Mouse (Mus musculus): ENCODE results near the gene Elobl. TPM values are rescaled to one million over a fixed set of nuclear protein-coding genes. Genes with fewer than 3 reads are reported as not detected.
A peak's percentile ranks its signal among the peaks of the same experiment; 100 is the strongest.

The Elobl gene
- polyA plus RNA-seq (2016; fragmentation: Nextera tagmentation; extraction: Ambion mirVana): not detected in 2 replicates

GRCm38 (mm10) chr11:88966881-88967361, at the start of gene Elobl:
Gene Elobl, minus strand, starts transcription at chr11:88966931.
- Histone ChIP-seq H3K4me2 (no peak within 1 kb of the TSS), H3K9ac (no peak within 1 kb of the TSS), H3K27ac (ENCODE audit: poor library complexity, severe bottlenecking) (no peak within 1 kb of the TSS), H3K9me3 (replicated peaks) (no peaks in the 10 kb centered on the region), H3K4me1 (replicated peaks) (no peaks in the 10 kb centered on the region), H3K27me3 (replicated peaks) (no peaks in the 10 kb centered on the region), H3K4me3 (no peak within 1 kb of the TSS), H3K36me3 (no peaks in the 10 kb centered on the region)
- ATAC-seq (ENCODE audit: insufficient number of reproducible peaks, low FRiP score): no peak
- 77% methylated on average over 2 of the region's 3 CpGs for WGBS

GRCm38 (mm10) chr11:89012241-89012640, 45.5 kb upstream of the Elobl start:
- Histone ChIP-seq H3K4me3 (no peak overlapping the region), H3K4me1 (replicated peaks) (peaks cover under 1% of the 10 kb centered on the region; the same call in 1 of the 2 replicates), H3K36me3 (peaks cover 93% of the 10 kb centered on the region), H3K9me3 (replicated peaks) (0 out of 2 replicates have a peak, but pooled peaks cover 3% of the 10 kb centered on the region), H3K27ac (ENCODE audit: poor library complexity, severe bottlenecking) (no peak overlapping the region), H3K9ac (no peak overlapping the region), H3K4me2 (no peak overlapping the region), H3K27me3 (replicated peaks) (no peaks in the 10 kb centered on the region)
- ATAC-seq (ENCODE audit: insufficient number of reproducible peaks, low FRiP score): no peak
- WGBS: 88% methylated on average over 5 of the region's 5 CpGs

DNA sequence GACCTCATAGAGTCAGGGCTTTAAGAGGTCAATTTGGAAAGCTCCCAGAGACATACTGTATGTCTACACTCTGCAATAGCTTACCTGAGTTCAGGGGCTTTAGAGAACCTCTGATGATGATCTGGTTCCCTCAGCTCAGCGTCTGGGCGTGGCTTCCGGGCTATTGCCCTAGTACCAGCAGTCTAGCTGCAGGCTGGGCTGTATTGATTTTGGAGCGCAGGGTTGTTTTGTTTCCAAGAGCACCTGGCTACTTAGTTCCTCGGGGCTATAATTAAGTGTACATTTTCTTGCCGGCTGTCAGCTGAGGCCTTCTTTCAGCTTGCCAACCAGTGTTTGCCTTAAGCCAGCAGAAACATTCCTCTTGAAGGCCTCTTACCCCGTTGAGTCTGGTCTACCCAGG, 42.8 kb upstream of the Elobl start:
- 0 out of 2 replicates have a peak, but pooled peaks cover 3% of the 10 kb centered on the region for H3K9me3 ChIP-seq (replicated peaks)
- no peaks in the 10 kb centered on the region for H3K4me1 ChIP-seq (replicated peaks)
- no peak overlapping the region for H3K4me3 ChIP-seq
- no peak for ATAC-seq (ENCODE audit: insufficient number of reproducible peaks, low FRiP score)
- no peak overlapping the region for H3K27ac ChIP-seq (ENCODE audit: poor library complexity, severe bottlenecking)
- H3K4me2 ChIP-seq: no peak overlapping the region
- H3K36me3 ChIP-seq: peaks cover 92% of the 10 kb centered on the region
- 0 out of 2 replicates have a peak overlapping the region, but pooled peaks have one; percentile 25 for H3K9ac ChIP-seq
- WGBS: 85% methylated on average over 7 of the region's 7 CpGs
- no peaks in the 10 kb centered on the region for H3K27me3 ChIP-seq (replicated peaks)

DNA sequence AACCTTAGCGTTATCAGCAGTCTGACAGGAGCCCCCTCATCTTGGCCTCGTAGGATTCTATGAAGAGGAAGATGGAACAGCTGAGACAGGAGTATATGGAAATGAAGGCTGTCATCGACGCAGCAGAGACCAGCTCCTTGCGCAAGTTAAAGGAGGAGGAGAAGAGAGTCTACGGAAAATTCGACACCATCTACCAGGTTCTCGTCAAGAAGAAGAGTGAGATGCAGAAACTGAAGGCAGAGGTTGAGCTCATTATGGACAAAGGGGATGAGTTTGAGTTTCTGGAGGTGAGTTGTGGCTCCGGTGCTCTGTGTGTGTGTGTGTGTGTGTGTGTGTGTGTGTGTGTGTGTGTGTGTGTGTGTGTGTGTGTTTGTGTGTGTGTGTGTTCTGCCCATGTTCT, 42.3 kb upstream of the Elobl start:
- no peak for ATAC-seq (ENCODE audit: insufficient number of reproducible peaks, low FRiP score)
- Histone ChIP-seq H3K9me3 (replicated peaks) (0 out of 2 replicates have a peak, but pooled peaks cover 3% of the 10 kb centered on the region), H3K4me2 (no peak overlapping the region), H3K4me1 (replicated peaks) (no peaks in the 10 kb centered on the region), H3K27me3 (replicated peaks) (no peaks in the 10 kb centered on the region), H3K4me3 (no peak overlapping the region), H3K9ac (no peak overlapping the region), H3K36me3 (peaks cover 89% of the 10 kb centered on the region), H3K27ac (ENCODE audit: poor library complexity, severe bottlenecking) (no peak overlapping the region)
- WGBS: 83% methylated on average over 9 of the region's 9 CpGs

GRCm38 (mm10) chr11:89007582-89007981, 40.9 kb upstream of the Elobl start:
- peaks cover 74% of the 10 kb centered on the region for H3K36me3 ChIP-seq
- H3K9ac ChIP-seq: no peak overlapping the region
- WGBS: 90% methylated on average over 3 of the region's 3 CpGs
- H3K9me3 ChIP-seq (replicated peaks): 0 out of 2 replicates have a peak, but pooled peaks cover 3% of the 10 kb centered on the region
- no peak overlapping the region for H3K27ac ChIP-seq (ENCODE audit: poor library complexity, severe bottlenecking)
- H3K4me2 ChIP-seq: no peak overlapping the region
- H3K4me3 ChIP-seq: no peak overlapping the region
- peaks cover 12% of the 10 kb centered on the region for H3K4me1 ChIP-seq (replicated peaks)
- no peak for ATAC-seq (ENCODE audit: insufficient number of reproducible peaks, low FRiP score)
- H3K27me3 ChIP-seq (replicated peaks): no peaks in the 10 kb centered on the region

DNA sequence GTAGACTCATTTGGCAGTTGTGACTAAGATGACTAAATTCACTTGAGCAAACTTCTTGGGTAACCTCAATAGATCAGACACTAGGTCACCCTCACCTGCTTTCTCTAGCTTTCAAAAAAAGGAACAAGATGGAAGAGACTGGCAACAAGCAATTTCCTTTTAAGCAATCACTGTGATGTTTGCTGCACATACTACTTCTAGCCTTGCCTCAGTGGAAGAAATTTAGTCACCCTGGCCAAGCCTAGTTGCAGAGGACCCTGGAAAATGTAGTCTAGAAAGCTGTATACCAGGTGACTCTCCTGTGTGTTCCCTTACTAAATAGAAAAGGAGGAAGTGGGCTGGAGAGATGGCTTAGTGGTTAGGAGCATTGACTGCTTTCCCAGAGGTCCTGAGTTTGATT, 39.7 kb upstream of the Elobl start:
- H3K9me3 ChIP-seq (replicated peaks): no peaks in the 10 kb centered on the region
- H3K4me2 ChIP-seq: no peak overlapping the region
- H3K4me1 ChIP-seq (replicated peaks): peaks cover 20% of the 10 kb centered on the region
- no peak for ATAC-seq (ENCODE audit: insufficient number of reproducible peaks, low FRiP score)
- no peaks in the 10 kb centered on the region for H3K27me3 ChIP-seq (replicated peaks)
- H3K27ac ChIP-seq (ENCODE audit: poor library complexity, severe bottlenecking): no peak overlapping the region
- H3K9ac ChIP-seq: no peak overlapping the region
- no peak overlapping the region for H3K4me3 ChIP-seq
- peaks cover 62% of the 10 kb centered on the region for H3K36me3 ChIP-seq

GRCm38 (mm10) chr11:89005473-89005872, 38.7 kb upstream of the Elobl start:
- no peaks in the 10 kb centered on the region for H3K27me3 ChIP-seq (replicated peaks)
- no peaks in the 10 kb centered on the region for H3K9me3 ChIP-seq (replicated peaks)
- WGBS: 74% methylated on average over 5 of the region's 5 CpGs
- no peak overlapping the region for H3K4me3 ChIP-seq
- no peak overlapping the region for H3K4me2 ChIP-seq
- H3K27ac ChIP-seq (ENCODE audit: poor library complexity, severe bottlenecking): no peak overlapping the region
- peaks cover 53% of the 10 kb centered on the region for H3K36me3 ChIP-seq
- ATAC-seq (ENCODE audit: insufficient number of reproducible peaks, low FRiP score): no peak
- peaks cover 27% of the 10 kb centered on the region for H3K4me1 ChIP-seq (replicated peaks)
- no peak overlapping the region for H3K9ac ChIP-seq

- no peak overlapping the region for H3K4me2 ChIP-seq
- WGBS: 78% methylated on average over 4 of the region's 4 CpGs
- no peaks in the 10 kb centered on the region for H3K9me3 ChIP-seq (replicated peaks)
- H3K4me1 ChIP-seq (replicated peaks): peaks cover 35% of the 10 kb centered on the region
- no peak overlapping the region for H3K27ac ChIP-seq (ENCODE audit: poor library complexity, severe bottlenecking)
- no peaks in the 10 kb centered on the region for H3K27me3 ChIP-seq (replicated peaks)
- H3K9ac ChIP-seq: no peak overlapping the region
- H3K4me3 ChIP-seq: no peak overlapping the region
- ATAC-seq (ENCODE audit: insufficient number of reproducible peaks, low FRiP score): no peak
- peaks cover 35% of the 10 kb centered on the region for H3K36me3 ChIP-seq
These were observed 37.0 kb upstream of the Elobl start for GRCm38 (mm10) chr11:89003726-89004125.

- H3K4me3 ChIP-seq: 0 out of 2 replicates have a peak overlapping the region, but pooled peaks have one; percentile 2
- H3K27me3 ChIP-seq (replicated peaks): no peaks in the 10 kb centered on the region
- 57% methylated on average over 6 of the region's 6 CpGs for WGBS
- peak overlapping the region; percentile 46 for H3K4me2 ChIP-seq
- peaks cover 29% of the 10 kb centered on the region for H3K36me3 ChIP-seq
- no peak overlapping the region; the same call in 1 of the 2 replicates for H3K9ac ChIP-seq
- H3K27ac ChIP-seq (ENCODE audit: poor library complexity, severe bottlenecking): no peak overlapping the region
- H3K4me1 ChIP-seq (replicated peaks): peaks cover 35% of the 10 kb centered on the region
- no peaks in the 10 kb centered on the region for H3K9me3 ChIP-seq (replicated peaks)
- ATAC-seq (ENCODE audit: insufficient number of reproducible peaks, low FRiP score): no peak
These were observed 36.3 kb upstream of the Elobl start for GRCm38 (mm10) chr11:89003078-89003477.

DNA sequence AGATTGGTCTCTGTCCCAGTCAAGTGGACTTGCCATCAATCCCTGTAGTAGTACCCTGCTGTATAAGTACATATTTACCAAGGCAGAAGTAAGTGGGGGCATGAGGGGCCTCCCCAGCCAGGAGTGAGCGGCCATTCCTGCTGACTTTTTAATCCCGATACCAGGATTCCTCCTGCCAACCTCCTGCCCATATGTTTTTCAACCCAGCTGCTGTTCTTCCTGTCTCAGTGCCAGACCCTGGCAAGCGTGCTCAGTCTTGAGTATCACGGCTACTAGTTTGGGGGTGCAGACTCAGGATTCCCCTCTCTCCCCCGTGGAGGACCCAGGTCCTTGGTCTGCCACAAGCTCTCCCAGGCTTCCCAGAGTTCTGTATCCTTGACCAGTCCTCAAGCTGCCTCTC, 35.9 kb upstream of the Elobl start:
- peak overlapping the region; percentile 2; the same call in 1 of the 2 replicates for H3K4me3 ChIP-seq
- WGBS: 84% methylated on average over 5 of the region's 5 CpGs
- H3K9ac ChIP-seq: peak overlapping the region; percentile 20; the same call in 1 of the 2 replicates

GRCm38 (mm10) chr11:89002068-89002467, 35.3 kb upstream of the Elobl start:
- Histone ChIP-seq H3K9ac (no peak overlapping the region), H3K27ac (ENCODE audit: poor library complexity, severe bottlenecking) (no peak overlapping the region)
- 91% methylated on average over 5 of the region's 5 CpGs for WGBS

More for the DNA sequence above, 35.9 kb upstream of the Elobl start:
- ATAC-seq (ENCODE audit: insufficient number of reproducible peaks, low FRiP score): no peak
- peak overlapping the region; percentile 46 for H3K4me2 ChIP-seq
- peaks cover 28% of the 10 kb centered on the region for H3K36me3 ChIP-seq
- H3K4me1 ChIP-seq (replicated peaks): peaks cover 35% of the 10 kb centered on the region
- H3K27me3 ChIP-seq (replicated peaks): no peaks in the 10 kb centered on the region
- H3K27ac ChIP-seq (ENCODE audit: poor library complexity, severe bottlenecking): no peak overlapping the region
- H3K9me3 ChIP-seq (replicated peaks): no peaks in the 10 kb centered on the region

DNA sequence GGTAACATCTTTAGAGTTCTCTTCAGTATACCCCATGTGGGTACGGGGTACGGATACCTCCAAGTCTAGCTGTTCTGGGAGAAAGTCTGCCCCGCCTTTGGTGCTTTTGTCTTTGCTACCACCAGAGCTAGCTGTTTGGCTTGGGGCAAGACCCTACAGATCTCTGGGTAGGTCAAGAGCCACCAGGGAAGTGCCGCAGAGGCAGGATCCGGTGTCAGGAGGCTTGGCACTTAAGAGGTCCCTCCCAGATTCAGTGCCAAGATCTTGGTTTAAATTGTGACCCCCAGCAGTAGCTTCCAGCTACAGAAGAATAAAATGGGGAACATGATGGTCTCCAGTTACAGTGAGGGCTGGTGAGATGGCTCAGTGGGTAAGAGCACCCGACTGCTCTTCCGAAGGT, 34.8 kb upstream of the Elobl start:
- no peaks in the 10 kb centered on the region for H3K9me3 ChIP-seq (replicated peaks)
- peaks cover 20% of the 10 kb centered on the region for H3K36me3 ChIP-seq
- peak overlapping the region; percentile 78; the same call in 1 of the 2 replicates for H3K4me3 ChIP-seq
- 95% methylated on average over 7 of the region's 7 CpGs for WGBS
- no peaks in the 10 kb centered on the region for H3K27me3 ChIP-seq (replicated peaks)
- H3K9ac ChIP-seq: no peak overlapping the region
- peak overlapping the region; percentile 84 for H3K4me2 ChIP-seq
- H3K27ac ChIP-seq (ENCODE audit: poor library complexity, severe bottlenecking): no peak overlapping the region
- peaks cover 35% of the 10 kb centered on the region for H3K4me1 ChIP-seq (replicated peaks)
- ATAC-seq (ENCODE audit: insufficient number of reproducible peaks, low FRiP score): no peak

More at GRCm38 (mm10) chr11:89002068-89002467, 35.3 kb upstream of the Elobl start:
- peak overlapping the region; percentile 46 for H3K4me2 ChIP-seq
- ATAC-seq (ENCODE audit: insufficient number of reproducible peaks, low FRiP score): no peak
- peaks cover 23% of the 10 kb centered on the region for H3K36me3 ChIP-seq
- no peak overlapping the region for H3K4me3 ChIP-seq
- no peaks in the 10 kb centered on the region for H3K27me3 ChIP-seq (replicated peaks)
- no peaks in the 10 kb centered on the region for H3K9me3 ChIP-seq (replicated peaks)
- H3K4me1 ChIP-seq (replicated peaks): peaks cover 35% of the 10 kb centered on the region
